Comparison of ENCODE assay signal across 23 mouse cellular contexts in the genomic region with DNA sequence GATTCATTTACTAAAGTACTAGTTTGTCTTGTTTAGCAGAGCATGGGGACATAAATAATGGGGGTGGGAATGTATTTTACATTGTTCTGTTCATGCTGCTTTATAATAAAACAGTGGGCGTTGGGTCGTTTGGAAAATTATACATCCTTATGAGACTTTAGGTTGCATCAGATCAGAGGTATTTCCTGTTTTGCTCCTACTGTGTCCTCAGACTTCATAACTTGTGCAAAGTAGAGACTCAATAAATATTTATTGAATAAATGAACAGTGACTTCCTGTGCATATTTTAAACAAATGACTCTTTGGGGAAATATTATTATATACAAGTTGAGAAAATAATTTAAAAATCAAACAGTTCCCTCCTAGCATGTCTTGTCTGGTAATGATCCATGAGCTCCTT.
A peak's percentile ranks its signal among the peaks of the same experiment; 100 is the strongest.
DNase-seq lines count a peak whose midpoint lies in the region; ATAC-seq and TF ChIP-seq lines count a peak whose summit lies in the region.
"Had no signal": no experiment of that assay in that cellular context is flagged by ENCODE, and none has a peak within 500 bp of the region (broad histone marks: within the 10 kb centered on the region; RNA-seq: fewer than 3 reads in every experiment).

No protein-coding gene starts in this region.

- H3K4me2 ChIP-seq in lung, embryonic 14.5 days: no peak overlapping the region
- no peak overlapping the region for H3K4me2 ChIP-seq in lung, embryonic 16.5 days (ENCODE audit: low read depth, low read length)
- no peak overlapping the region for H3K4me2 ChIP-seq in liver, postnatal 0 days (ENCODE audit: low read depth, low read length)
- H3K4me2 ChIP-seq: embryonic facial prominence, embryonic 12.5 days; forebrain, embryonic 13.5 days; forebrain, embryonic 15.5 days had no signal

- peaks cover 8% of the 10 kb centered on the region for H3K79me2 ChIP-seq in C2C12 (ENCODE audit: control insufficient read depth, insufficient read depth)

- H3K79me3 ChIP-seq in C2C12 (ENCODE audit: low read depth): peaks cover 1% of the 10 kb centered on the region

- TF ChIP-seq EP300 in liver, postnatal 0 days (IDR thresholded peaks at IDR 0.05; ENCODE audit: low read depth): no peak

- no peaks in the 10 kb centered on the region for H3K36me3 ChIP-seq in lung, embryonic 14.5 days (ENCODE audit: insufficient read depth)
- H3K36me3 ChIP-seq in lung, embryonic 16.5 days (ENCODE audit: control insufficient read depth, insufficient read depth, low read length): no peaks in the 10 kb centered on the region
- H3K36me3 ChIP-seq in C2C12 (ENCODE audit: control insufficient read depth, insufficient read depth): no peaks in the 10 kb centered on the region
- no peaks in the 10 kb centered on the region for H3K36me3 ChIP-seq in liver, postnatal 0 days (replicated peaks; ENCODE audit: insufficient read depth, low read length)
- H3K36me3 ChIP-seq: embryonic facial prominence, embryonic 10.5 days; embryonic facial prominence, embryonic 12.5 days; forebrain, embryonic 15.5 days had no signal

- no peak overlapping the region for H3ac ChIP-seq in C2C12 (ENCODE audit: control insufficient read depth, insufficient read length, low read depth)

- no peak overlapping the region for H3K9ac ChIP-seq in lung, embryonic 14.5 days
- H3K9ac ChIP-seq in lung, embryonic 16.5 days (ENCODE audit: low read length): no peak overlapping the region
- H3K9ac ChIP-seq in liver, postnatal 0 days (replicated peaks): no peak overlapping the region
- H3K9ac ChIP-seq: embryonic facial prominence, embryonic 12.5 days; forebrain, embryonic 13.5 days; forebrain, embryonic 15.5 days had no signal

- peak; percentile 62 for DNase-seq in lung, embryonic 14.5 days
- no peak for DNase-seq in lung, postnatal 14 days
- no peak for DNase-seq in lung, postnatal 4 days
- peak; percentile 48 for DNase-seq in lung, postnatal 25 days (ENCODE audit: low spot score)
- no peak for DNase-seq in MN1 (ENCODE audit: low spot score)
- no peak for DNase-seq in liver, postnatal 0 days
- DNase-seq: adrenal gland, adult 8-10 months; adrenal gland, postnatal 14 days; adrenal gland, postnatal 36 days; B cell, adult 2 months; cerebellum, adult 11-12 months; cerebellum, adult 2 months; cerebellum, adult 9-10 months; cerebellum, postnatal 10 days; cerebellum, postnatal 25 days had no signal

- WGBS in lung, embryonic 14.5 days: 26% methylated on average over 2 of the region's 2 CpGs
- WGBS in lung, embryonic 16.5 days: 42% methylated on average over 2 of the region's 2 CpGs
- WGBS in liver, postnatal 0 days (ENCODE audit: insufficient replicate concordance): 60% methylated on average over 2 of the region's 2 CpGs

- peak; percentile 70 for ATAC-seq in lung, embryonic 14.5 days (ENCODE audit: insufficient read depth)
- peak; percentile 86 for ATAC-seq in lung, embryonic 16.5 days (ENCODE audit: low read depth)
- ATAC-seq in liver, postnatal 0 days: no peak
- ATAC-seq: activated CD4-positive, CD25-positive, alpha-beta regulatory T cell, adult 4 months; forebrain, embryonic 13.5 days; forebrain, embryonic 15.5 days; Patski had no signal

- H3K4me1 ChIP-seq in lung, embryonic 14.5 days (ENCODE audit: insufficient read depth): 0 out of 2 replicates have a peak, but pooled peaks cover 3% of the 10 kb centered on the region
- 0 out of 2 replicates have a peak, but pooled peaks cover 4% of the 10 kb centered on the region for H3K4me1 ChIP-seq in lung, embryonic 16.5 days (replicated peaks; ENCODE audit: control insufficient read depth, insufficient read depth, low read length)
- no peaks in the 10 kb centered on the region for H3K4me1 ChIP-seq in liver, postnatal 0 days (ENCODE audit: insufficient read depth)
- H3K4me1 ChIP-seq: forebrain, embryonic 13.5 days; forebrain, embryonic 15.5 days had no signal

- TF ChIP-seq CTCF in lung, embryonic 14.5 days (IDR thresholded peaks at IDR 0.05; ENCODE audit: low read depth): no peak
- no peak for TF ChIP-seq CTCF in C2C12 (IDR thresholded peaks at IDR 0.05; ENCODE audit: control insufficient read depth, insufficient read depth, insufficient read length)
- TF ChIP-seq CTCF in liver, postnatal 0 days (IDR thresholded peaks at IDR 0.05; ENCODE audit: low read depth): no peak

- no peak overlapping the region for H3K27ac ChIP-seq in lung, embryonic 14.5 days (ENCODE audit: low read depth)
- no peak overlapping the region for H3K27ac ChIP-seq in lung, embryonic 16.5 days (ENCODE audit: low read length)
- no peak overlapping the region for H3K27ac ChIP-seq in liver, postnatal 0 days (ENCODE audit: low read depth)
- H3K27ac ChIP-seq: embryonic facial prominence, embryonic 10.5 days; embryonic facial prominence, embryonic 12.5 days; forebrain, embryonic 13.5 days; forebrain, embryonic 15.5 days had no signal

- H3K4me3 ChIP-seq in lung, embryonic 14.5 days (ENCODE audit: low read depth, low read length): no peak overlapping the region
- H3K4me3 ChIP-seq in lung, embryonic 16.5 days (ENCODE audit: low read length): no peak overlapping the region
- no peak overlapping the region for H3K4me3 ChIP-seq in C2C12 (ENCODE audit: insufficient read depth, poor library complexity, severe bottlenecking)
- H3K4me3 ChIP-seq in liver, postnatal 0 days (ENCODE audit: low read depth, low read length): no peak overlapping the region
- H3K4me3 ChIP-seq: embryonic facial prominence, embryonic 10.5 days; embryonic facial prominence, embryonic 12.5 days; forebrain, embryonic 13.5 days; forebrain, embryonic 15.5 days had no signal

- no peaks in the 10 kb centered on the region for H3K27me3 ChIP-seq in lung, embryonic 14.5 days (ENCODE audit: insufficient read depth, low read length)
- no peaks in the 10 kb centered on the region for H3K27me3 ChIP-seq in lung, embryonic 16.5 days (ENCODE audit: control insufficient read depth, insufficient read depth, low read depth, low read length)
- no peaks in the 10 kb centered on the region for H3K27me3 ChIP-seq in C2C12 (ENCODE audit: control insufficient read depth, insufficient read depth, insufficient read length)
- H3K27me3 ChIP-seq in liver, postnatal 0 days (ENCODE audit: insufficient read depth, low read length): no peaks in the 10 kb centered on the region
- H3K27me3 ChIP-seq: embryonic facial prominence, embryonic 12.5 days; forebrain, embryonic 13.5 days; forebrain, embryonic 15.5 days had no signal

- H3K9me3 ChIP-seq in lung, embryonic 14.5 days (ENCODE audit: low read depth, low read length): no peaks in the 10 kb centered on the region
- H3K9me3 ChIP-seq in lung, embryonic 16.5 days (ENCODE audit: control insufficient read depth, low read length): no peaks in the 10 kb centered on the region
- H3K9me3 ChIP-seq in liver, postnatal 0 days (ENCODE audit: low read length): no peaks in the 10 kb centered on the region
- H3K9me3 ChIP-seq: embryonic facial prominence, embryonic 10.5 days; embryonic facial prominence, embryonic 12.5 days; forebrain, embryonic 13.5 days; forebrain, embryonic 15.5 days had no signal

TF ChIP-seq in C2C12, 6 proteins besides CTCF, POLR2A, EP300 and RAD21:
- TF ChIP-seq USF1 (IDR thresholded peaks at IDR 0.05; ENCODE audit: low read depth): no peak
- peak; percentile 21 for TF ChIP-seq CEBPB (IDR thresholded peaks at IDR 0.05; ENCODE audit: low read depth)
TF ChIP-seq in C2C12: peak in this region for 1.

Comparison
In these comparisons a context has a peak if more than half of its experiments do, and no peak if none do; other contexts are left out.
1. DNase-seq: peak in lung, embryonic 14.5 days (single experiment) and lung, postnatal 25 days (single experiment); none in lung, postnatal 14 days (single experiment), lung, postnatal 4 days (0 of 2), MN1 (single experiment) and liver, postnatal 0 days (single experiment).